Mouse (Mus musculus): ENCODE results near the gene Bbx. TPM values are rescaled to one million over a fixed set of nuclear protein-coding genes. Genes with fewer than 3 reads are reported as not detected.

Gene Bbx
- total RNA-seq, 2 experiments from 2014 or later: 7.8 to 9.4 TPM

DNA sequence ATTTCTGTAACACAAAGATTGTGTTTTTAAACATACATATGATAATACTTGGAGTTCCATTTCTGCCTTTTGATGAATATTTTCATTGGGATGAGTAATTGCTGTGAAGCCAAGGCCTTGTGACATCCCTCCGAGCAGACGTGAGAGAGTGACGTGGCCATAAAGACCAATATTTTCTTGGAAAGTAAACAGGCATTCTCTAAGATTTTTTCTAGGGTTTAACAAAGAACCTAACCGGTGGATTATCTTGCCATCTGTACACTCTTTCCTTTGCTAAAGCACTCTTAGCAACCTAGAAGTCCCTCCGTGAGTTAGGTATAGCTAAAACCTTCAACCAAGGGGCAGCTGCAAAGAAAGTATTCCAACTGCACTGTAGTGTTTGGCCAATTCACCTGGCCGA is 32.4 kb downstream of the Bbx start:
- DNase-seq (ENCODE audit: low spot score): no peak

- no peak for DNase-seq (ENCODE audit: low spot score)
These were observed 33.6 kb downstream of the Bbx start for GRCm38 (mm10) chr16:50398564-50398963.

DNA sequence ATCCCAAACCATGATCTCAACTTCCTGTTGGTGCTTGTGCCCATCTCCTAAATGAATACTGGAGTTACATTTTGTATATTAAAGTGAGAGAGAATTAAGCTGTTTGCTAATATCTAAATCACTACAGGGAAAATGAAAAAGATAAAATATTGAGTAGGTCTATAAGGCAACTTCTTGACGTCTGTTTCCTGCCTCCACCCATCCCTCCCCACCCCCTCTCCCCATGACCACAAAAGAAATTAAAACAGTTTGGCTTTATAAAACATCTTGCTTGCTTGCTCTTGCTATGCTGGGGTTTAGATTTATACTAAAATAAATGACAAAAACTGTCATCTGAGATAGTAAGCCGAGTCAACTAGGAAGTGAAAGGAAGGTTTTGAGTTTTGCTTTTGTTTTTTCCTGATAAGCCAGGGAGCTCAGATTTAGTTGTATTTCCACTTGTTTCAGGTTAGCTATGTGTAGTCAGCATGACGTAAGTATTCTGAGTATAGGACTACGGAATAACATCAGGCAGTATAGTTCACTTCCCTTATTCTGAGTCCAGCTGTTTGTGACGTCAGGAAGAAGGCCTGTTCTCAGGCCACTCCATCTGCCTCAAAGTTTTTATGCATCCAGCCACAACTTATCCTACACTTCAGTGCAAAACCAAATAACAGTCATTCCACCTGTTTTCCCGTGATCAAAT is 36.1 kb downstream of the Bbx start:
- no peak for DNase-seq (ENCODE audit: low spot score)

- DNase-seq (ENCODE audit: low spot score): no peak
These were observed 43.7 kb downstream of the Bbx start for GRCm38 (mm10) chr16:50388499-50388898.

DNA sequence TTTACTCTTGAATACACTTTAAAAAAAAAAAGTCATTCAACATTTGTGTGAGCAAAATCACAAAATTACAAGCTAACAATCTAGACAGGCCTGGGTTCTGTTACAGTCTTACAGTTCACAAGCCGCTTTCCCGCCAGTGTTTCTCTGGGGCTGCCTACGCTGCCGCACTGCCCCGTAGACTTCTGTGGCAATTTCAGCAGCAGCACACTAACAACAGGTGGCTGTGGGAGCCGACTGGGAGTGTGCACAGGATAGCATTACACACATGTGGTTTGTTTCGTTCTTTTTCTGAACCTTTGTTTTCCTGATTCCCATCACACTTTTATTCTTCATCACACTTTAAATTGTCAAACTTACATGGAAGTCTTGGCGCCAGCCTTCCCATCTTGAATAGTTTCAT is 48.6 kb downstream of the Bbx start:
- no peak for DNase-seq (ENCODE audit: low spot score)

DNA sequence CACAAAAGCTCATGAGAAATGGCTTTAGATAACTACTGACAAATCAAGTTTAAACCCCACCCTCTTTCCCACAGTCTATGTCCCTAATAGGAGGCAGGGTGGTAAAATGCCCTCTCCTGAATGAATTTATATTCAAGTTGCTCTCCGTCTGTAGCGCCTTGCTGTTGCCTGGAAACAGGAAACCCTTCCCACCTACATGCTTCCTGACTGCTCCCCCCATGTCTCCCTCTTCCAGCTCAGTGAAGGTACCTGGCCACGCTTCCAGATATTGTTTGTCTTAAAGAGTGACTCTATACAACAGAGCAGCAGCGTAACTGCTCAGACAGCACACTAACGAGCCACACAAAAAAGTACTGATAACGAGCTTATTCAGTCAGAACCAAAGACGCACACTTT is 50.8 kb downstream of the Bbx start:
- no peak for DNase-seq (ENCODE audit: low spot score)

- peak; percentile 28 for DNase-seq (ENCODE audit: low spot score)
These were observed 51.4 kb downstream of the Bbx start for GRCm38 (mm10) chr16:50380682-50381350.

- no peak for DNase-seq (ENCODE audit: low spot score)
These were observed 52.0 kb downstream of the Bbx start for GRCm38 (mm10) chr16:50380232-50380631.

DNA sequence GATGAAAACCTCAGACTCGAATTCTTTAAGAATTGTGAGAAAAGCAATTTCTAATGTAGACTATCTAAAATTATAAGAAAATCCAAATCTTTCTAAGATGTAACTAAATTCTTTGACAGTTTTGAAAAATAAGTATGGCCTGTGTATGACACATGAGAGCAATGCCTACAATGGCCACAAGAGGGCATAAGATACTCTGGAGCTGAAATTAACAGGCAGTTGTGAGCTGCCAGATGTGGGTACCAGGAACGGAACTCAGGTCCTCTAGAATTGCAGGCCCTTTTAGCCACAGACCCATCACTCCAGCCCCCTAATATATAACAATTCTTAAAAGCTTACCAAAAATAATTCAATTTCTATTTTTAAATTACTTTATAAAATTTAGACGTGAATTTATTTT is 57.6 kb downstream of the Bbx start:
- DNase-seq (ENCODE audit: low spot score): peak; percentile 46

DNA sequence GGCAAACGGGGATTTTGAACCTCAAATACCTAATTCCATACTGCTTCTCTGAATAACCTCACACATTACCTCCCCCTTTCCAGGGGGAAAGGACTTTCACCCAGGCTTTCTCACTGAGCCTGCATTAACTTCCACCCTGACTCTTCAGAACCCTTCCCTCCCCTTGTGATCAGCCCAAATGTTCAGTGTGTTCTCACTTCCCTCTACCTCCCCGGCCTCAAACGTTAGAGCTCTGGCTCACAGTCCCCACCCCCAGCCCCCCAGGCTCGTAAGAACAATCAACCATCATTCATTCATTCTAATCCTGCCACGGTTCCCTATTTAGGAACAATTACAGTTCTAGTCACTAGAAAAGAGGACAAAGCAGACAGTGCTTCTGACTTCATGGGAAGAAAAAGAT is 58.5 kb downstream of the Bbx start:
- no peak for DNase-seq (ENCODE audit: low spot score)

- DNase-seq (ENCODE audit: low spot score): no peak
These were observed 59.6 kb downstream of the Bbx start for GRCm38 (mm10) chr16:50372543-50372942.

GRCm38 (mm10) chr16:50371460-50371859 is 60.7 kb downstream of the Bbx start:
- DNase-seq (ENCODE audit: low spot score): no peak

DNA sequence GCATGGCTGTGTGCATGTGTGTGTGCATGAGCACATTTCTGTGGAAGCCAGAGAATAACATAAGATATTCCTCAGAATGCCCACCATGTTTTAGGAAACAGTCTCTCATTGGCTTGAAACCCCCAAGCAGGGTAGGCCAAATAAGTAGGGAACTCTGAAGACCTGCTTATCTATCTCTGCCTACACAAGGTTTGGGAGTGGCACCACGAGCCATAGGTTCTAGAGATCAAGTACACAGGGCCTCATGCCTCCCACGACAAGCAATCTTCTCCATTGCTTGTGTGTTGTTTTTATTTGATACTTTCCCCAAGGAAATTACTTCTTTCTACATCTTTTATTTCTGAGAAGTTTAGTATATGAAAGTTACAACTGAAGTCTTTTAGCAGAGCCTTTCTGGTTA is 61.8 kb downstream of the Bbx start:
- DNase-seq (ENCODE audit: low spot score): no peak

- no peak for DNase-seq (ENCODE audit: low spot score)
These were observed 65.6 kb downstream of the Bbx start for GRCm38 (mm10) chr16:50366556-50366955.

DNA sequence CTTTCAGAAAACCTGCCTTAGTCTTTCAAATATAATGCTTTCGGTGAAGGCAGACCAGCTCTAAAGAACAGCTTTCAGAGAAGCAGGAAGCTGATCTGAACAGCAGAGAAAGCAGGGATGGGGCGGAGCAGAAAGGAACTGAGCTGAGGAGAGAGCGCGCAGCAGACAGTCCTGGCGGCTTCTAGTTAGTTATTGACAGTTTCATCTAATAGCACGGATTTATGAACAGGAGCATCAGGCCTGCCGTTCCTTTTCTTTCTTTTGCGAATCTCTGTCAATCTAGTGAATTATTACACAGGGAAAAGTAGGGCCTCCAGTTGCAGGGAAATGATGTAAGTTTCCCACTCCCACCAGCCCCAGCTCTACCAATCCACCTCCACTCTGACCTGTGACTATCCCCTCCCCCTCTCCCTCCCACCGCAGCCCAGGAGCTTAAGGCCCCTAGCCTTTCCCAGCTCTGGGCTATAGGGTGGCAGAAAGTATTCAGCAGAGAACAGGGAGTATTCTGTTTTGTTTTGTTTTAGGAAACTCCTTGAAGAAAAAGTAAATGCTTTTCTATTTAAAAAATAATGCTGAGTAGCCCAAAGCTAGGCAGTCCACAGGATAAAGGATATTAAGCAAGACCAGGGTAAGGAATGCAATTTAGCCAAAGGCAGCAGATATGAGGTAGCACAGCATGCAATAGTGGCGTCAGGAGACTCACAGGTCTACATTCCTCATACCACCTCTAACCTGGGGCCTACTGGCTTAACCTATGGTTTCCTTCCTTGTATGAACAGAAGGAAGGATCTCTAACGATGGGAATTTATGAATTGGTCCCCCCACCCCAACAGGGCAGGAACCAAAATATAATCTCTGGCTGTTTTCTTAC is 67.8 kb downstream of the Bbx start:
- DNase-seq (ENCODE audit: low spot score): peak; percentile 8

DNA sequence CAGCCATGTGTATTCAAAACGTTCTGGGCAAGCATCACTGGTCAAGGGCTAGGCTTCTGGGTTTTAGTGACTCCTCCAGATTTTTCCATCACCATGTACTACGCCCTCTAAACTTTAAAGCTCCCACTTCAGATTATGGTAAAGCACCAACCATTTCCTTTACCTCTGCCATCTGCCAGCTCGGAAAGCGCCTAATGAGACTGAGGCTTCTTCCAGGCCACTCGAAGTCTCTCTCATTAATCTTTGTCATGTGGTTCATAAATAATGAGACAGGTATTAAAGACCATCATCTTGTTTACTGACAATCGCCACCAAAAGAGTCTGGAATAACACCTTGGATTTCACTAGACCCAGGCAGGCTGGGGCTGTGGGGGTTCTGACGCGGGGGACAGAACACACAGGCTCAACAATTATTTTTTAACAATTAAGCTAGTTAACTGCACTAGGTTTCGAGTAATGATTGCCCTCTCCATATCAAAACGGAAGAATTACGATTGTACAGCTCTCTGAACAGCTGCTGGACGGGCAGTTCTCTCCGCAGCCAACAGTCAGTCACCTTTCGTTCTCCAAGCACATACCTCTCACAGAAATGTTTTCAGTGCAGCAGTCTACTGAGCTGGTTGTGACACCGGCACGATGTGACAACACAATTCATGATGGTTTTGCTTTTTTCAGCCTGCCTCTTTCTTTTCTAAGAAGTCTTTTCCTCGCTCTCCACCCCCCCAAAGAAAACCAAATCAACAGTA is 68.6 kb downstream of the Bbx start:
- DNase-seq (ENCODE audit: low spot score): no peak

DNA sequence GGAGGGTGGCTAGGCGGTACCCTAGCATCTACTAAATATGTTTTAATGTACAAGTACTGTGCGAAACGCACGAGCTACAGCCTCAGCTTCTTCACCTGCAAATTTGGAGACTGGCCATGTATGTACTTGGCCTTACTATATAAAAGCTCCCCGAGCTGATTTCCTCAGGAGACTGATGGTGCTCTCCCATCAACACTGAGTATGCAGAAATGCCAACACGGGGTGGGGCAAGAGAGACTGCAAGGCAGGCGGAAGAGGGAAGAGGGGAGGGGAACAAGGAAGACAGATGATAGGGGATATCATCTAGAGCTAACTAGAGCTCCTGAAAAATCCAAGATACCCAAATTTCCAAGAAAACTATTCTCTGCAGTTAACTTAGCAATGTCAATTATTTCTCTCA is 71.6 kb downstream of the Bbx start:
- DNase-seq (ENCODE audit: low spot score): no peak

DNA sequence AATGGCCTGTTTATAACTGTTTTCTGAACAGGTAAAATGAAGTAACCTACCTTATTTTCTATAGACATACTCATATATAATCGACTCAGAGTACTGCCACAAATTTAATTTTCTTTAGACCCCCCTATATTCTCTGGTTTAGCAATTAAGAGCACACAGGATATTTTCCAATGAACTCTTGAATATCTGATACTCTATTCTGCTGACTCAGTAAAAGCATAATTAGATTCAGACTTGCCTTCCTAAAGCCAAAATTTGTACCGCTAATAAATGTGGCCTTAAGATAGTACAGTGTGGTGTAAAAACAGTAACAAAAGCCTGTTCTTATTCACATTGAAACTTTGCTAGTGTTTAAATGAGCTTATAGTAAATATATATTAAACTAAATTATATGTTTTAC is 102.5 kb downstream of the Bbx start:
- no peak for DNase-seq (ENCODE audit: low spot score)

GRCm38 (mm10) chr16:50324746-50325145 is 107.4 kb downstream of the Bbx start:
- DNase-seq (ENCODE audit: low spot score): no peak

- no peak for DNase-seq (ENCODE audit: low spot score)
These were observed 107.9 kb downstream of the Bbx start for GRCm38 (mm10) chr16:50324292-50324691.

DNA sequence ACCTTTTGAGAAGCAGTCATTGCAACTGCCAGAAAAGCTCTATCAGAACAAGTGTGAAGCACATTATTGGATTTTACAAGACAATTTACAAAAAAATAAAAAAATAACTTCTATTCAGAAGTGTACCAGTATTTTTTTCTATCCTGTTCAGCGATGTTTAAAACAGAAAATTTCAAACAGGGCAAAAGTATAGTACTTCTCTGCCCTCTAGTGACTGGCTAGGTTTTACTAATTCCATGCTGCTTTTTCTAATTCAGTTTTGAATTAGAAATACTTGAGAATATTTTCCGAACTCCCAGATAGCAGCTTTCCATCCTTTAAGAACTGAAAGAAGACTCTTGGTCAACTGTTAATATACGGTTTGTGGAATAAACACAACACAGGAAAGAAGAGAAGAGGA is 110.8 kb downstream of the Bbx start:
- no peak for DNase-seq (ENCODE audit: low spot score)

GRCm38 (mm10) chr16:50318255-50318654 is 113.9 kb downstream of the Bbx start:
- DNase-seq (ENCODE audit: low spot score): no peak

Data from gastrocnemius, adult 18-20 months (tissue).